Mouse (Mus musculus) stomach, embryonic 14.5 days (tissue): ENCODE data around the gene Mapkapk5. TPM values are rescaled to one million over a fixed set of nuclear protein-coding genes. Genes with fewer than 3 reads are reported as not detected.

Experiments
- ATAC-seq: fragments of 200-750 bp; cut with Nextera tagmentation; 2 replicates; pipeline ENCODE4 v1.8.0; 2017; ENCODE audit warnings: low read depth, moderate TSS enrichment; ENCODE audit not compliant: insufficient number of reproducible peaks, insufficient read depth, low FRiP score
- H3K27ac ChIP-seq: fragments of 300-500 bp; sonication (generic); 2 replicates; pipeline ENCODE4 v1.5.1; 2014; ENCODE audit warnings: mild to moderate bottlenecking, low read length, moderate library complexity, mixed read lengths
- H3K27me3 ChIP-seq: fragments of 300-500 bp; sonication (generic); 2 replicates; pipeline ENCODE4 v1.6.1; 2014; ENCODE audit warnings: low read length, control low read depth, mixed read lengths; ENCODE audit not compliant: control insufficient read depth, insufficient read depth
- H3K36me3 ChIP-seq: fragments of 300-500 bp; sonication (generic); 2 replicates; pipeline ENCODE4 v1.6.1; 2014; ENCODE audit warnings: mild to moderate bottlenecking, control low read depth, low read length, moderate library complexity, mixed read lengths; ENCODE audit not compliant: control insufficient read depth, insufficient read depth
- H3K4me1 ChIP-seq: fragments of 300-500 bp; sonication (generic); 2 replicates; pipeline ENCODE4 v1.6.1; 2014; ENCODE audit warnings: low read length, control low read depth, mixed read lengths; ENCODE audit not compliant: control insufficient read depth, insufficient read depth
- H3K4me2 ChIP-seq: fragments of 300-500 bp; sonication (generic); replicated peaks from 2 replicates; pipeline ENCODE4 v1.6.1; 2014; ENCODE audit warnings: low read depth, low read length, control low read depth
- H3K4me3 ChIP-seq: fragments of 300-500 bp; sonication (generic); 2 replicates; pipeline ENCODE4 v1.5.1; 2014; ENCODE audit warnings: low read depth, low read length, control low read depth
- H3K9ac ChIP-seq: fragments of 300-500 bp; sonication (generic); replicated peaks from 2 replicates; pipeline ENCODE4 v1.6.1; 2014; ENCODE audit warnings: low read depth, mild to moderate bottlenecking, control low read depth, low read length, moderate library complexity, mixed read lengths
- H3K9me3 ChIP-seq: fragments of 300-500 bp; sonication (generic); 2 replicates; pipeline ENCODE4 v1.6.1; 2016; ENCODE audit warnings: low read depth, low read length, control low read depth; ENCODE audit not compliant: control insufficient read depth
- WGBS: fragments of 180-500 bp; shearing (Covaris S2); extraction: QIAGEN DNeasy Blood & Tissue Kit; methylation state at CpG from one replicate; pipeline ENCODE4 v1.1.7; 2014; 5-methylcytosine and 5-hydroxymethylcytosine counted together
- polyA plus RNA-seq: library from polyadenylated mRNA; unstranded; fragments of >200 nt; fragmentation: Nextera tagmentation; extraction: Ambion mirVana; gene quantifications from 2 replicates; pipeline ENCODE4 v1.2.1, GENCODE M21; 2014

Gene Mapkapk5
- polyA plus RNA-seq, 1 experiment from 2014 or later = 52.9 TPM

DNA sequence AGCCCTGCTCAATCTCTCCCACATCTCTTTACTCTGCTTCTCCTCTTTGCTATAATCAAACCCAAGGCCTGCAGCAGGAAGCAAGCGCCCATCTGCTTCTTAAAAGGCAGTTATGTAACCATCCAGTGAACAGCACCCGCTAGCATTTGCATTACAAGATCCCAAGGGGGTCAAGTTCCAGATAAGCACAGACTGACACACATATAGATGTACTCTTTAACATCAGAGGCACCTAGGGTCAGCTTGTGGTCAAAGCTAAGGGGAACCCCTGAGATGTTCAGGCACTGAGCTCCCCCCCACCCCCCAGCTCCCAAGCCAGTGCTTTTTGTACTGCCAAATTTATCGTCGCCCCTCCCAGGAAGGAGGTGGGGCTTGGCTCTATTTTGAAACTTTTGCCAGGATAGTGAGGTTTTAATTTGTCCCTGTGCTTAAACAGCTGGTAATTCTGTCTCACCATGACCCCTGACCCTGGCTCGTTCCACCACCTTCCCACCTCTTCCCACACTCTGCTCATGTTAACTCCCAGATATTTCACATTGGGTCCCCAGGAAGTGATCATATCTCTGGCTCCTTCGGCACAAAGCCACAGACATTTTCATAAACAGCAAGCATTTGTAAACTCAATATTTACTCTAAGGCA is 40.8 kb upstream of the Mapkapk5 start:
- peak overlapping the region; percentile 39; the same call in 1 of the 2 replicates for H3K27ac ChIP-seq

DNA sequence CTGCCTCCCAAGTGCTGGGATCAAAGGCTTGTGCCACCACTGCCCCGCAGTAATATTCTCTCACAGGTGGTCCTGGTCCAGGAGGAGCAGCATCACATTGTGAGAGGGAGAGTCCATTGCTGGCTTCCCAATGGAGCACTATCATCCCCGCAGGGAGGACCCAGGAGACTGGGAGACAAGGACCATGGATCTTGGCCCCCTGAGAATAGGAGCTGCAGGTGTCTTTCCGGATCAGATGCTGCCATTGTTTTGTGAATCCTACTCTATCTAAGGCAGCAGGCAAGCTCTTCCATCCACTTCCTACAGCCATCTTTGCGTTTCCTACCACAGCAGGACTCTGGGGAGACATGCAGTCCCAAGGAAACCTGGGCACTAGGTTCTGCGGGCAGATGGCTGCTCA is 40.0 kb upstream of the Mapkapk5 start:
- H3K4me3 ChIP-seq = no peak overlapping the region
- H3K4me1 ChIP-seq = peaks cover 15% of the 10 kb centered on the region; the same call in 1 of the 2 replicates
- H3K36me3 ChIP-seq = no peaks in the 10 kb centered on the region
- no peak overlapping the region for H3K4me2 ChIP-seq
- no peak for ATAC-seq
- no peak overlapping the region for H3K9ac ChIP-seq
- H3K9me3 ChIP-seq = no peaks in the 10 kb centered on the region
- no peaks in the 10 kb centered on the region for H3K27me3 ChIP-seq
- no peak overlapping the region for H3K27ac ChIP-seq
- WGBS = 86% methylated on average over 5 of the region's 5 CpGs

More for the DNA sequence above, 40.8 kb upstream of the Mapkapk5 start:
- Histone ChIP-seq H3K36me3 (no peaks in the 10 kb centered on the region), H3K9me3 (no peaks in the 10 kb centered on the region), H3K9ac (no peak overlapping the region), H3K4me2 (0 out of 2 replicates have a peak overlapping the region, but pooled peaks have one; percentile 1), H3K27me3 (no peaks in the 10 kb centered on the region), H3K4me3 (no peak overlapping the region), H3K4me1 (peaks cover 15% of the 10 kb centered on the region; the same call in 1 of the 2 replicates)
- 48% methylated on average over 6 of the region's 6 CpGs for WGBS
- ATAC-seq = no peak

DNA sequence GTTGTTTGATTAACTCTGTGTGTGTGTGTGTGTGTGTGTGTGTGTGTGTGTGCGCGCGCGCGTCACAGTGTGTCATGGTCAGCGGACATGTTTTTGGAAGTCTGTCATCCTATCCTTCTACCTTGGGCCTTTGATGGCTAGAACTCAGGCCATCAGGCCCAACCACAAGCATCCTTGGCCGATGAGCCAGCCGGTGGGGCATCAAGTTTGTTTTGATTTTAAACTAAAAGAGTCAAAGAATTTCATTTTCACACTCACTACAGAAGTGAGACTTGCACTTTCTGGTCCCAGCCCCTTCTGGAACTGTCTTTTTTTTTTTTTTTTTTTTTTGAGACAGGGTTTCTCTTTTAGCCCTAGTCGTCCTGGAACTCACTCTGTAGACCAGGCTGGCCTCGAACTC is 39.3 kb upstream of the Mapkapk5 start:
- peaks cover 5% of the 10 kb centered on the region; the same call in 1 of the 2 replicates for H3K36me3 ChIP-seq
- no peaks in the 10 kb centered on the region for H3K27me3 ChIP-seq
- no peak overlapping the region for H3K9ac ChIP-seq
- no peak overlapping the region for H3K27ac ChIP-seq
- H3K9me3 ChIP-seq = no peaks in the 10 kb centered on the region
- peaks cover 15% of the 10 kb centered on the region; the same call in 1 of the 2 replicates for H3K4me1 ChIP-seq
- ATAC-seq = no peak
- H3K4me3 ChIP-seq = no peak overlapping the region
- H3K4me2 ChIP-seq = no peak overlapping the region
- 95% methylated on average over 10 of the region's 10 CpGs for WGBS

DNA sequence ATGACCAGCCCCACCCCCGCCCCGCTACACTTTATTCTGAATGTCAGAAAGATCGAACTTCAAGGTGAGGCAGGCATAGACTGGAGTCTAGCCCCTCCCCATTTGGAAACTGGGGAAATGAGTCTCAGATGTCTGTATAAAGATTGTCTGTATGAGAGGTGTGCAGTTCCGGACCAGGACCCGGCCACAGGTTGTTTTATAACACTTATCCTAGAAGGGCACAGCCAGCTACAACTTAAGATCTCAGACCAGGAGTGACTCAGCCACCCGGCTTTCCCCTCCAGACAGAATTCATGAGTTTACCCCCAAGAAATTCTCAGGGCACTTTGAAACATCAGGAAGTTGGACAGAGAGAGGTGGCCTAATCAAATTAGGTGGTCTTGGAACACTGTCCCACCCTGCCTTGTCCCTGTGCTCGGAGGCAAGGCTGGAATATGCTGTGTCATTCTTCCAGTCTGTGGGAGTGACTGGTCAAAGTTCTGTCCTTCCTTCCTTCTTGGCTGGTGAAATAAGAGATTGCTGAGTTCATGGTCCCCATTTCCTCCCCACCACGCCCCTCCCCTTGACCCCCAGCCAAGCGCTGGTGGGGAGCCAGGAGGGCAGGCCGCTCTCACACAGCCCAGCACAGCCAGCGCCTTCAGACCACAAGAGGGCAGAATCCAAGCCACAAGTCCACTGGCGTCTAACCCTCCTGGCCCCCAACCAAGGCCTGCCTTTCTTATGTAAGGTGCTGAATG is 38.2 kb upstream of the Mapkapk5 start:
- H3K27me3 ChIP-seq = no peaks in the 10 kb centered on the region
- ATAC-seq = peak; percentile 84
- peak overlapping the region; percentile 4; the same call in 1 of the 2 replicates for H3K27ac ChIP-seq
- peaks cover 15% of the 10 kb centered on the region; the same call in 1 of the 2 replicates for H3K4me1 ChIP-seq
- peaks cover 14% of the 10 kb centered on the region for H3K36me3 ChIP-seq
- no peaks in the 10 kb centered on the region for H3K9me3 ChIP-seq
- H3K9ac ChIP-seq = no peak overlapping the region
- no peak overlapping the region for H3K4me2 ChIP-seq
- H3K4me3 ChIP-seq = no peak overlapping the region
- 53% methylated on average over 12 of the region's 12 CpGs for WGBS

DNA sequence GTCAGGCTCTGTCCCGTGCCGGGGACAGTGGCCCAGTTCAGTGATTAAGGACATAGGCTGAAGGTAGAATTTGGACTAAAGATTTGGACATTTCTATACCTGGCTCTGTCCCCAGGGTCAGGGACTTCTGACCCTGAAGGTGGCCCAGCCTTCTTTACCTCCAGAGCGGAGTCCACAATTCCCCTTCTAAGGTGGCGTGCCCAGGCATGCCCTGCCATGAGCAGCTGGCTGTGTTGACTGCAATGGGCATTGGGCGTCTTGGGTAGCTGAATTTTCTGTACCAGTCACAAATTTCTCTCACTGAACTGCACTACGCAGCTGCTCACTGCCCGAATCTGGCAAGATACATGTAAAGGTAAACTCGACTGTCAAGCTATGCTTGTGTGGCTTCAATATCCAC is 36.2 kb upstream of the Mapkapk5 start:
- H3K27ac ChIP-seq = no peak overlapping the region
- peaks cover 15% of the 10 kb centered on the region; the same call in 1 of the 2 replicates for H3K4me1 ChIP-seq
- H3K36me3 ChIP-seq = peaks cover 19% of the 10 kb centered on the region
- H3K4me3 ChIP-seq = no peak overlapping the region
- no peak overlapping the region for H3K4me2 ChIP-seq
- no peak for ATAC-seq
- H3K9ac ChIP-seq = no peak overlapping the region; the same call in 1 of the 2 replicates
- H3K9me3 ChIP-seq = no peaks in the 10 kb centered on the region
- H3K27me3 ChIP-seq = no peaks in the 10 kb centered on the region
- WGBS = 89% methylated on average over 8 of the region's 8 CpGs

DNA sequence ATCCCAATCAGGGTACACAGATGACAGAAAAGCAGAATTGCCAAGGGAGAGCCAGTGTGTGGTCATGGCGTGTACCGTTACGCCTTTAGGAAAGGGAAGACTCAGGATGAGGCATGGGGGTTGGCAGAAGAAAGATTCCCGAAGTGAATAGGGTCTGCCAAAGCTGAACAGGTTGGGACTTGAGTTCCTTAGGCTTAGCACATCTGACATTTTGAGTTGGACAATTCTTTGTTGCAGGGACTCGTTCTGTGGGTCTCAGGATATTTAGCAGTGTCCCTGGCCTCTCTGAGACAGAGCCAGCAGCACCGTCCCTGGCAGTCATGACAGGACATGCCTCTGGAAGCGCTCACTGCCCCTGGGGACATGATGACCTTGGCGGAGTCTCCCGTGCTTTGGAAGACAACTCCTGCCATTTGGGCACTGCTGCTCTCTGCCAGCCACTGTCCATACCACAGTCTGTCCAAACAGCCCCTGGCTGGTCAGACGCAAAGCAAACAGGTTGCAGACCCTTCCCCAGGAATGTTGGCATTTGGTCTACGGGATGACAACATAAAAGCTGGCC is 31.3 kb upstream of the Mapkapk5 start:
- H3K36me3 ChIP-seq = peaks cover 34% of the 10 kb centered on the region
- H3K4me2 ChIP-seq = no peak overlapping the region
- 84% methylated on average over 11 of the region's 11 CpGs for WGBS
- H3K27me3 ChIP-seq = no peaks in the 10 kb centered on the region
- H3K9me3 ChIP-seq = no peaks in the 10 kb centered on the region
- no peaks in the 10 kb centered on the region for H3K4me1 ChIP-seq
- ATAC-seq = no peak
- H3K27ac ChIP-seq = no peak overlapping the region
- no peak overlapping the region for H3K9ac ChIP-seq
- H3K4me3 ChIP-seq = no peak overlapping the region

DNA sequence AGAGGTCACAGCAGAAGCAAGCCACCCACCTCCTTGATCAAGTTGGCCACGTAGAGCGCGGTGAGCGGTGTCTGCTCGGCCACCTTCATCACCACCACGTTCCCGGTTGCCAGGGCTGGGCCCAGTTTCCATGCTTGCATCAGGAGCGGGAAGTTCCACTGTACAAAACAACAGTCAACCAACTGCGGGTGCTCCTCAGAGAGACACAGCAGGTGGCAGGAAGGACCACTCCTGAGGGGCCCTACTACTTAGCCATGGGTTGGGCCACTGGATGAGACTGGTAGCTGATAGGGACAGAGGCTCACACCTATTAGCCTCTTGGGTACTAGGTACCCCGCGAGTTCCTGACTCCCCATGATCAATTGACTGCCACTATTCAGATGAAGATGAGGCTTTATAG is 30.2 kb upstream of the Mapkapk5 start:
- ATAC-seq = no peak
- 97% methylated on average over 11 of the region's 11 CpGs for WGBS

DNA sequence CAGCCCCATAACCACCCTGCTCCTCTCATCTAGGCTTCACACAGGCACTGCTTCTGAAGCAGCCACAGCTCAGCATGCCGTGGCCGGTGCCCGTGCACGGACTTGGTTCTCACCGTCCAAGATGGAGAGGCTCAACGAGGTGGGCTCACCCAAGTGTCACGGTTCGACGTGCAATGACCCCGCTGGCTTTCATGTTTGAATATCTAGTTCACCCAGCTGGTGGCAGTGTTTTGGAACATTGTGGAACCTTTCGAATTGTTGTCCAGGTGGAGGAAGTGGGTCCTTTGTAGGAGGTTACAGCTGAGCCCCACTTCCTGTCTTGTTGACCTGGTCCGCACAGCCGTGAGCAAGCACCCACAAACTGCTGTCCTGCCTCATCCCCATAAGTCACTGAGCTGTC is 28.4 kb upstream of the Mapkapk5 start:
- no peaks in the 10 kb centered on the region for H3K4me1 ChIP-seq
- WGBS = 91% methylated on average over 13 of the region's 13 CpGs
- H3K9ac ChIP-seq = no peak overlapping the region
- H3K4me3 ChIP-seq = no peak overlapping the region
- no peaks in the 10 kb centered on the region for H3K9me3 ChIP-seq
- H3K4me2 ChIP-seq = no peak overlapping the region
- H3K36me3 ChIP-seq = peaks cover 25% of the 10 kb centered on the region
- H3K27ac ChIP-seq = no peak overlapping the region
- ATAC-seq = no peak
- no peaks in the 10 kb centered on the region for H3K27me3 ChIP-seq

More for the DNA sequence above, 30.2 kb upstream of the Mapkapk5 start:
- Histone ChIP-seq H3K4me1 (no peaks in the 10 kb centered on the region), H3K36me3 (peaks cover 37% of the 10 kb centered on the region), H3K27me3 (no peaks in the 10 kb centered on the region), H3K27ac (no peak overlapping the region), H3K9me3 (no peaks in the 10 kb centered on the region), H3K4me2 (no peak overlapping the region), H3K4me3 (no peak overlapping the region), H3K9ac (no peak overlapping the region)
